Mouse (Mus musculus): Measurements from ENCODE around the gene Vopp1. TPM values are rescaled to one million over a fixed set of nuclear protein-coding genes. Genes with fewer than 3 reads are reported as not detected.

Vopp1 gene
- polyA plus RNA-seq, 1 experiment, result 18.4 TPM

DNA sequence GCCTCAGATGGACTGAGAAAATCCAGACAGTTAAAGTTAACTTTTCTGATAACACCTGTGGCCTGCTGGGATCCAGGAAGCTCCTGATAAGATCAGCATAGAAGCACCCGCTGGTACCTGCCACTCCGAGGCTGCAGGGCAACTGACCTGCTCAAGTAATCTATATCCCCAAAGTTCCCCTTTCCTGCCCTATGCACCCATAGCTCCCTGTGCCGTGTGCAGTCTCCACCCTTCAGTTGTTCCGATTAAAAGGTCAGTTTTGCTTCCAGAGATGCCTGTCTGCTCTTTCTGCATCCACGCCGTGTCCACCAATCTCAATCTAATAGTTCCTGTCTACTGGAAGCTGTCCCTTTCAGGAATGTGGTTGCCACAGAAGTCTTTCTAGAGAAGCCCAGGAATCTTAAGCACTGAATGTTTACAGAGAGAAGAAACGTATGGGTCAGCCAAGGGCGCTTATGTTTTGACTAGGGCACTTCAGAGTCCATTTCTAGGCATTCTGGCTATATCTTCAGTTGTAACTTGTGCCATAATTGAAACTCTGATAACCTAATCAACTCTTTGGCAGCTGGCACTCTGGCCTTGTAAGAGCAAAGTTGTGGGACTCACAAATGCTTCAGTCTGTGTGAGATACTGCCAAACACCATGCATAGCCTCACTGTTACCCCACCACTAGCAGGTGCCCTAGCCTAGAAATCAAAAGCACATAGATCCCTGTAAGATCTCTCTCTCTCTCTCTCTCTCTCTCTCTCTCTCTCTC is 57.7 kb downstream of the Vopp1 start:
- WGBS, result 73% methylated on average over 8 of the region's 8 CpGs
- no peaks in the 10 kb centered on the region for H3K36me3 ChIP-seq (ENCODE audit: control insufficient read depth, insufficient read depth, low read length)
- H3K4me3 ChIP-seq (ENCODE audit: control insufficient read depth, insufficient read depth, low read length), result no peak overlapping the region
- H3K27me3 ChIP-seq (ENCODE audit: control insufficient read depth, insufficient read depth, low read length), result no peaks in the 10 kb centered on the region
- H3K27ac ChIP-seq (ENCODE audit: control insufficient read depth, insufficient read depth, low read length), result no peak overlapping the region
- no peaks in the 10 kb centered on the region for H3K4me1 ChIP-seq (replicated peaks; ENCODE audit: control insufficient read depth, insufficient read depth, low read length)
- TF ChIP-seq CTCF (IDR thresholded peaks at IDR 0.05; ENCODE audit: borderline replicate concordance, control insufficient read depth, extremely low read depth, insufficient read depth, low read length, poor library complexity), result no peak
- no peak for TF ChIP-seq POLR2A (IDR thresholded peaks at IDR 0.05; ENCODE audit: control insufficient read depth, extremely low read depth, insufficient read depth, low read length, poor library complexity)
- no peak for DNase-seq

DNA sequence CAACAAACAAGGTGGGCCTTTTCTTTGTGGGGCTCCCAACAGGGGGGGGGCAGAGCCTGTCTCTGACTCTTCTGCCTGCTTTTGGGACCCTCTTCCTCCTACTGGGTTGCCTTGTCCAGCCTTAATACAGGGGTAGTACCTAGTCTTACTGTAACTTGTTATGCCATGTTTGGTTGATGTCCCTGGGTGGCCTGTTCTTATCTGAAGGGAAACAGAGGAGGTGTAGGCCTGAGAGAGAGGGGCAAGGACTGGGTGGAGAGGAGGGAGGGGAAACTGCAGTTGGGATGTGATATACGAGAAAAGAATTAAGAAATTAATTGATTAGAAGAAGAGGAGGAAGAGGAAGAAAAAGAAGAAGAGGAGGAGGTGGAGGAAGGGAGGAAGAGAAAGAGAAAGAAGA is 58.7 kb downstream of the Vopp1 start:
- DNase-seq, result no peak
- Histone ChIP-seq H3K4me3 (ENCODE audit: control insufficient read depth, insufficient read depth, low read length) (no peak overlapping the region), H3K36me3 (ENCODE audit: control insufficient read depth, insufficient read depth, low read length) (no peaks in the 10 kb centered on the region), H3K4me1 (replicated peaks; ENCODE audit: control insufficient read depth, insufficient read depth, low read length) (no peaks in the 10 kb centered on the region), H3K27me3 (ENCODE audit: control insufficient read depth, insufficient read depth, low read length) (no peaks in the 10 kb centered on the region), H3K27ac (ENCODE audit: control insufficient read depth, insufficient read depth, low read length) (no peak overlapping the region)
- WGBS, result 91% methylated on average over 1 of the region's 1 CpGs
- TF ChIP-seq CTCF (IDR thresholded peaks at IDR 0.05; ENCODE audit: borderline replicate concordance, control insufficient read depth, extremely low read depth, insufficient read depth, low read length, poor library complexity) (no peak), POLR2A (IDR thresholded peaks at IDR 0.05; ENCODE audit: control insufficient read depth, extremely low read depth, insufficient read depth, low read length, poor library complexity) (no peak)

DNA sequence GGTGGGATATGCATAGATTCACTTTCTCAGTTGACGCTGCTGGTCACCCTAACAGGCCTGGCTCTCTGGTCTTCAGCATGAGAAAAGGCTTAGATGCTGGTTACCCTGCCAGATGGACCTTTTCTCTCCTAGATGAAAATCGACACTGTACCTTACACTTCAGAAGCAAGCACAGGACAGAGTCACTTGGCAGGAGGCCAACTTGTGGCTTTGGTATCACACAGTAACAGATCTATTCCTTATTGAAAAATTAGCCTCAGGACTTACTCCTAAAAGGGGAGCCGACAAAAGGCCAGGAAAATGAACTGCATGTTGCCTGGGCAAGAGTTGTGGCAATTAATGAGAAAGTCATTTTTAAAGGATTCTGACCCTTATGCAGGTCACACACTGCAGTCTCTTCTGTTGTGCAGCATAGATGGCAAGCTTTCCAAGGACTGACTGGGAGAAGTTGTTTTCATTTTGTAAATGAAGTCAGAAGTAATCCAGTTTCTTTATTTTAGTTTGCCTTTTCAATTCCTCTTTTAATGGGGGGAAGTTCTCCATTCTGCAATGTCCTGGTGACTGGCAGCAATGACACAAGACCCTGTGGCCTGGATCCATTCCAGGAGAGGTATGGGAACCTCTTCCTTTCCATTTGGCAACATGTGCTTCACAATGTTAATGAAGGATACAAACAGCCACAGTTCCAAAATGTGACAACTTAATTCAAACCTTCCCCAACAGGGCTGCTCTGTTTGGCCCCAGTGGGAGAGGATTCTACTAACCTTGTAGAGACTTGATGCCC is 59.7 kb downstream of the Vopp1 start:
- Histone ChIP-seq H3K4me1 (replicated peaks; ENCODE audit: control insufficient read depth, insufficient read depth, low read length) (no peaks in the 10 kb centered on the region), H3K4me3 (ENCODE audit: control insufficient read depth, insufficient read depth, low read length) (no peak overlapping the region), H3K27ac (ENCODE audit: control insufficient read depth, insufficient read depth, low read length) (no peak overlapping the region), H3K36me3 (ENCODE audit: control insufficient read depth, insufficient read depth, low read length) (no peaks in the 10 kb centered on the region), H3K27me3 (ENCODE audit: control insufficient read depth, insufficient read depth, low read length) (no peaks in the 10 kb centered on the region)
- 45% methylated on average over 3 of the region's 3 CpGs for WGBS
- DNase-seq, result no peak
- TF ChIP-seq CTCF (IDR thresholded peaks at IDR 0.05; ENCODE audit: borderline replicate concordance, control insufficient read depth, extremely low read depth, insufficient read depth, low read length, poor library complexity) (no peak), POLR2A (IDR thresholded peaks at IDR 0.05; ENCODE audit: control insufficient read depth, extremely low read depth, insufficient read depth, low read length, poor library complexity) (no peak)

DNA sequence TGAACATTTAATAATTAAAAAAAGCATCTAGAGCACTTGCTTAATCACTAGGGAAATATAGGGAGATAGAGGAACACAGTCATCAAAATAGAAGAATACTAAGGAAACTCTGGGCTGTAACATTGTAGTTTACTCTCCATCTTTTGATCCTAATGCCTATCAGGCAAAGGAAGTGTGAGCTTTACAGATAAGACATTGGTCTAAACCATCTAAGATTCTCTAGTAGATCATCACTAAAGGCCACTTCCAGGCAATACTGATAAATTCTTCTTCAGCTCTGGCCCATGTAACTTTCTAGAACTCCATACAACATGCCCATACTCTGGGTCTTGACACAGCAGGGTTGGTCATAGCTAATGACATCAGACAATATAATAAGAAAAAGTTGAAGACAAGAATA is 61.9 kb downstream of the Vopp1 start:
- no peak overlapping the region for H3K4me3 ChIP-seq (ENCODE audit: control insufficient read depth, insufficient read depth, low read length)
- H3K36me3 ChIP-seq (ENCODE audit: control insufficient read depth, insufficient read depth, low read length), result no peaks in the 10 kb centered on the region

DNA sequence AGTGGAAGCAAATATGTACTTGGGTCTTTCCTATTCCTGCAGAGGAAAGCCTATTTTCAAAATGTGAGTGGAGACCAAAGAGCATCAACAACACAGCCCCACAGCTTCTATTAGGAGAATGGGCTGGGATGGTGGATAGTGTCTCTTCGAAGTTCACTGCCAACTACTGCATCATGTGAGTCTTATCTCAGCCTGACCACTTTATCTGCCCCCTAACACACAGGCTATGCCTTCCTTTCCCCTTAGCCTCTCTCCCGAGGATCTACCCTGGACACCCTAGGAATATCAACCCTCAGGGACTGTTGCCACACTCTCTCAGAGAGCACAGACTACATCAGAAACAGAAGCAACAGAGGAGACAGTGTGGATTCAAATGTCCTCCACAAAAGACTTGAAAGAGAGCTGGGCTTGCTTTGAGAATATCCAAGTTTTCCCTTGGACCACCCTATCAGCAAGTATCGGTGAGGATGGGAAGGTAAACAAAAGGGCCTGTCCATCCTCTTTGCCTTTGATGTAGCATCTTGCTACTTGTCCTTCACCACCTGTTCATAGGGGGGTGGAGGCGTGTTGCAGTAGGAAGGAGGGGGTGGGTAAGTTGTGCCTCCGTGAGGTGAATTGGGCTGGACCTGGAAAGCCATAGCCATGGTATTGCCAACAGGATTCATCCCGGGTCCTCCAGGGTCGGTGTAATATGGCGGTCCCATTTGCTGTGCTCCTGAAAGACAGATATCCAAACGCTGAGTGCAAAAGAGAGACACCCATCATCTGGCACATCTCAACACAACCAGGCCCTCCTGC is 70.8 kb downstream of the Vopp1 start:
- no peaks in the 10 kb centered on the region for H3K27me3 ChIP-seq (ENCODE audit: control insufficient read depth, insufficient read depth, low read length)
- H3K4me3 ChIP-seq (ENCODE audit: control insufficient read depth, insufficient read depth, low read length), result no peak overlapping the region
- no peaks in the 10 kb centered on the region for H3K4me1 ChIP-seq (replicated peaks; ENCODE audit: control insufficient read depth, insufficient read depth, low read length)
- H3K36me3 ChIP-seq (ENCODE audit: control insufficient read depth, insufficient read depth, low read length), result no peaks in the 10 kb centered on the region
- no peak for DNase-seq
- H3K27ac ChIP-seq (ENCODE audit: control insufficient read depth, insufficient read depth, low read length), result no peak overlapping the region
- TF ChIP-seq POLR2A (IDR thresholded peaks at IDR 0.05; ENCODE audit: control insufficient read depth, extremely low read depth, insufficient read depth, low read length, poor library complexity) (no peak), CTCF (IDR thresholded peaks at IDR 0.05; ENCODE audit: borderline replicate concordance, control insufficient read depth, extremely low read depth, insufficient read depth, low read length, poor library complexity) (no peak)
- WGBS, result 96% methylated on average over 9 of the region's 9 CpGs

More for the DNA sequence above, 61.9 kb downstream of the Vopp1 start:
- no peak for DNase-seq
- Histone ChIP-seq H3K27ac (ENCODE audit: control insufficient read depth, insufficient read depth, low read length) (no peak overlapping the region), H3K27me3 (ENCODE audit: control insufficient read depth, insufficient read depth, low read length) (no peaks in the 10 kb centered on the region), H3K4me1 (replicated peaks; ENCODE audit: control insufficient read depth, insufficient read depth, low read length) (no peaks in the 10 kb centered on the region)
- TF ChIP-seq POLR2A (IDR thresholded peaks at IDR 0.05; ENCODE audit: control insufficient read depth, extremely low read depth, insufficient read depth, low read length, poor library complexity) (no peak), CTCF (IDR thresholded peaks at IDR 0.05; ENCODE audit: borderline replicate concordance, control insufficient read depth, extremely low read depth, insufficient read depth, low read length, poor library complexity) (no peak)

DNA sequence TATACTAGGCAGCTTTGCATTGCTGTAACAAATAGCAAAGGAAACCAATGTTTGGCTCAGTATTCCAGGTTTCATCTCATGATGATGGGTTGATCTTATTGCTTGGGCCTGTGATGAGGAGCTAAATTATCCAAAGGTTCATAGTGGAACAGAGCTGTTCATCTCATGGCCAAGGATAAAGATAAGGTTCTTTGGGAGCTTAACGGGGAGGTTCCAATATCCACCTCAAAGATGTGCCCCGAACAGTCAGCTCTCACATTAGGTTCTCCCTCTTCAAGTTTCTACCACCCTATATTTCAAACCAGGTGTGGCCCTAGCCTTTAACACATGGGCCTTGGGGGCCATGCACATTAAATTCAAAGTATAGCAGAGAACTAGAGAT is 79.2 kb downstream of the Vopp1 start:
- no peak for DNase-seq
- Histone ChIP-seq H3K4me3 (ENCODE audit: control insufficient read depth, insufficient read depth, low read length) (no peak overlapping the region), H3K27ac (ENCODE audit: control insufficient read depth, insufficient read depth, low read length) (no peak overlapping the region), H3K27me3 (ENCODE audit: control insufficient read depth, insufficient read depth, low read length) (no peaks in the 10 kb centered on the region), H3K36me3 (ENCODE audit: control insufficient read depth, insufficient read depth, low read length) (no peaks in the 10 kb centered on the region), H3K4me1 (replicated peaks; ENCODE audit: control insufficient read depth, insufficient read depth, low read length) (no peaks in the 10 kb centered on the region; the same call in 1 of the 2 replicates)
- no peak for TF ChIP-seq CTCF (IDR thresholded peaks at IDR 0.05; ENCODE audit: borderline replicate concordance, control insufficient read depth, extremely low read depth, insufficient read depth, low read length, poor library complexity)
- no peak for TF ChIP-seq POLR2A (IDR thresholded peaks at IDR 0.05; ENCODE audit: control insufficient read depth, extremely low read depth, insufficient read depth, low read length, poor library complexity)
- 95% methylated on average over 2 of the region's 2 CpGs for WGBS

Measured in thymus, adult 2 months (tissue).